ENCODE assay signal across 8 mouse cellular contexts in the genomic region with DNA sequence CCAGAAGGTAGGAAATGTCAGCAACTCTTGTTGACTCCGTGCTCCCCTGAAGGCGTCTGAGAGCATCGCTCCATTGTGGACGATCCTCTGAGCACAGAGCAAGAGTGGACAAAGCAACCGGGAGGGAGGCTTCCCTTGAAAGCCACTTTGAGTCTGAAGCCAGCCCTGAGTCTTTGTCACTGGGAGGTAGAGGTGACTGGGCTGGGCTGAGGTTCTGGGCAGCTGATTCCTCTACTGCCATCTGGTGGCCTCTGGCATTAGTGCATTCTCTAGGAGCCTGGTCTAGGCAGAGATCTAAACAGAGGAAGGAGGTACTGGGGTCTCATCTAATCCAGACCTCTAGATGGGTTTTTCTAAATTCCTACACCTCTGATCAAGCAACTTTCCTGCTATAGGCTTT. TPM values are rescaled to one million over a fixed set of nuclear protein-coding genes. Genes with fewer than 3 reads are reported as not detected.
A peak's percentile ranks its signal among the peaks of the same experiment; 100 is the strongest.
DNase-seq lines count a peak whose midpoint lies in the region; ATAC-seq lines count a peak whose summit lies in the region.

No protein-coding gene starts in this region.

- no peaks in the 10 kb centered on the region for H3K9me3 ChIP-seq in forebrain, embryonic 10.5 days
- no peaks in the 10 kb centered on the region for H3K9me3 ChIP-seq in forebrain, embryonic 15.5 days
- H3K9me3 ChIP-seq in intestine, embryonic 15.5 days, result no peaks in the 10 kb centered on the region
- H3K9me3 ChIP-seq in midbrain, embryonic 11.5 days (ENCODE audit: control insufficient read depth, low read length), result no peaks in the 10 kb centered on the region

- peak overlapping the region; percentile 79 for H3K27ac ChIP-seq in forebrain, embryonic 10.5 days
- no peak overlapping the region for H3K27ac ChIP-seq in forebrain, embryonic 15.5 days (replicated peaks)
- H3K27ac ChIP-seq in intestine, embryonic 15.5 days, result no peak overlapping the region
- H3K27ac ChIP-seq in midbrain, embryonic 11.5 days (ENCODE audit: low read depth, low read length), result no peak overlapping the region

- H3K9ac ChIP-seq in forebrain, embryonic 15.5 days (replicated peaks), result no peak overlapping the region
- no peak overlapping the region for H3K9ac ChIP-seq in intestine, embryonic 15.5 days
- H3K9ac ChIP-seq in midbrain, embryonic 11.5 days (ENCODE audit: low read length), result peak overlapping the region; percentile 52; the same call in 1 of the 2 replicates

- peaks cover 59% of the 10 kb centered on the region for H3K4me1 ChIP-seq in forebrain, embryonic 10.5 days
- H3K4me1 ChIP-seq in forebrain, embryonic 15.5 days, result peaks cover 32% of the 10 kb centered on the region
- peaks cover 42% of the 10 kb centered on the region for H3K4me1 ChIP-seq in intestine, embryonic 15.5 days (replicated peaks)
- H3K4me1 ChIP-seq in midbrain, embryonic 11.5 days (ENCODE audit: control insufficient read depth, insufficient read depth, low read length), result peaks cover 43% of the 10 kb centered on the region

- DNase-seq in forebrain, embryonic 10.5 days (ENCODE audit: extremely low spot score, low spot score), result peak; percentile 89
- peak; percentile 86 to 95 for DNase-seq in cerebellum, postnatal 36 days
- peak; percentile 81 for DNase-seq in gastrocnemius, postnatal 10 days
- DNase-seq in left cerebral cortex, postnatal 10 days (ENCODE audit: extremely low spot score in 1 of 2, low spot score in 2 of 2), result peak; percentile 74 to 76
- peak; percentile 99 for DNase-seq in midbrain, embryonic 11.5 days (ENCODE audit: low spot score, missing footprints)
- DNase-seq in skeletal muscle tissue, adult 2 months (ENCODE audit: low read depth, low spot score), result peak; percentile 39

- no peak for ATAC-seq in forebrain, embryonic 15.5 days (replicated peaks)
- ATAC-seq in intestine, embryonic 15.5 days, result peak; percentile 55
- peak; percentile 50 for ATAC-seq in midbrain, embryonic 11.5 days (ENCODE audit: low FRiP score)

- peaks cover 48% of the 10 kb centered on the region for H3K27me3 ChIP-seq in forebrain, embryonic 10.5 days (ENCODE audit: poor library complexity, severe bottlenecking)
- H3K27me3 ChIP-seq in forebrain, embryonic 15.5 days, result no peaks in the 10 kb centered on the region
- H3K27me3 ChIP-seq in intestine, embryonic 15.5 days (replicated peaks), result 0 out of 2 replicates have a peak, but pooled peaks cover 2% of the 10 kb centered on the region
- H3K27me3 ChIP-seq in midbrain, embryonic 11.5 days (ENCODE audit: control insufficient read depth, insufficient read depth, low read length), result no peaks in the 10 kb centered on the region

- intact Hi-C loops in left cerebral cortex, postnatal 10 days (cut with DNase I), result loop anchor here (2.0 kb wide), 1 partner anchor 164 kb away; no protein-coding TSS in a partner anchor

- no peak overlapping the region for H3K4me3 ChIP-seq in forebrain, embryonic 10.5 days
- H3K4me3 ChIP-seq in forebrain, embryonic 15.5 days, result no peak overlapping the region
- H3K4me3 ChIP-seq in intestine, embryonic 15.5 days (replicated peaks), result no peak overlapping the region
- H3K4me3 ChIP-seq in midbrain, embryonic 11.5 days (ENCODE audit: low read depth, low read length), result no peak overlapping the region

- 5% methylated on average over 5 of the region's 5 CpGs for WGBS in forebrain, embryonic 10.5 days
- 2% methylated on average over 5 of the region's 5 CpGs for WGBS in forebrain, embryonic 15.5 days
- WGBS in intestine, embryonic 15.5 days, result 4% methylated on average over 5 of the region's 5 CpGs
- WGBS in midbrain, embryonic 11.5 days, result 6% methylated on average over 5 of the region's 5 CpGs

- no peak overlapping the region for H3K4me2 ChIP-seq in forebrain, embryonic 15.5 days (replicated peaks)
- H3K4me2 ChIP-seq in intestine, embryonic 15.5 days (replicated peaks), result no peak overlapping the region
- H3K4me2 ChIP-seq in midbrain, embryonic 11.5 days, result no peak overlapping the region

- no peaks in the 10 kb centered on the region for H3K36me3 ChIP-seq in forebrain, embryonic 10.5 days (replicated peaks)
- H3K36me3 ChIP-seq in forebrain, embryonic 15.5 days, result no peaks in the 10 kb centered on the region
- no peaks in the 10 kb centered on the region for H3K36me3 ChIP-seq in intestine, embryonic 15.5 days
- H3K36me3 ChIP-seq in midbrain, embryonic 11.5 days (ENCODE audit: control insufficient read depth, insufficient read depth, low read length), result no peaks in the 10 kb centered on the region

RNA-seq across cellular contexts. Expression of gene Ephb2, which starts 5.3 kb away (rescaled TPM):
- 9.5 and 9.7 TPM in 2 replicates for polyA plus RNA-seq in forebrain, embryonic 10.5 days (2016; fragmentation: Nextera tagmentation; extraction: Ambion mirVana)
- 18.9 and 20.4 TPM in 2 replicates for polyA plus RNA-seq in forebrain, embryonic 15.5 days (2015; fragmentation: Nextera tagmentation; extraction: Ambion mirVana)
- 1 to 10 TPM; 4.6 to 5.4 TPM for total RNA-seq in gastrocnemius, postnatal 10 days (2021)
- polyA plus RNA-seq in intestine, embryonic 15.5 days (2015; fragmentation: Nextera tagmentation; extraction: Ambion mirVana), result 8.2 and 8.9 TPM in 2 replicates
- 10 to 100 TPM; 45.5 to 46.0 TPM for total RNA-seq in left cerebral cortex, postnatal 10 days (2021)
- 28.8 and 33.7 TPM in 2 replicates for polyA plus RNA-seq in midbrain, embryonic 11.5 days (2014; fragmentation: Nextera tagmentation; extraction: Ambion mirVana)

RNA-seq across cellular contexts. Expression of gene C1qb, which starts 44.9 kb away (rescaled TPM):
- polyA plus RNA-seq in forebrain, embryonic 10.5 days (2016; fragmentation: Nextera tagmentation; extraction: Ambion mirVana), result 15.1 and 15.5 TPM in 2 replicates
- polyA plus RNA-seq in forebrain, embryonic 15.5 days (2015; fragmentation: Nextera tagmentation; extraction: Ambion mirVana), result 28.2 and 30.5 TPM in 2 replicates
- 10 to 100 TPM; 22.0 to 23.2 TPM for total RNA-seq in gastrocnemius, postnatal 10 days (2021)
- 67.2 and 68.8 TPM in 2 replicates for polyA plus RNA-seq in intestine, embryonic 15.5 days (2015; fragmentation: Nextera tagmentation; extraction: Ambion mirVana)
- total RNA-seq in left cerebral cortex, postnatal 10 days (2021), result 10 to 100 TPM; 32.0 to 36.7 TPM
- 31.5 and 34.7 TPM in 2 replicates for polyA plus RNA-seq in midbrain, embryonic 11.5 days (2014; fragmentation: Nextera tagmentation; extraction: Ambion mirVana)

RNA-seq across cellular contexts. Expression of gene C1qc, which starts 51.8 kb away (rescaled TPM):
- 5.0 and 6.9 TPM in 2 replicates for polyA plus RNA-seq in forebrain, embryonic 10.5 days (2016; fragmentation: Nextera tagmentation; extraction: Ambion mirVana)
- polyA plus RNA-seq in forebrain, embryonic 15.5 days (2015; fragmentation: Nextera tagmentation; extraction: Ambion mirVana), result 18.8 and 20.7 TPM in 2 replicates
- total RNA-seq in gastrocnemius, postnatal 10 days (2021), result 10 to 100 TPM; 22.7 to 23.9 TPM
- polyA plus RNA-seq in intestine, embryonic 15.5 days (2015; fragmentation: Nextera tagmentation; extraction: Ambion mirVana), result 33.3 and 36.3 TPM in 2 replicates
- 10 to 100 TPM; 30.0 to 36.2 TPM for total RNA-seq in left cerebral cortex, postnatal 10 days (2021)
- 17.7 and 18.9 TPM in 2 replicates for polyA plus RNA-seq in midbrain, embryonic 11.5 days (2014; fragmentation: Nextera tagmentation; extraction: Ambion mirVana)

RNA-seq across cellular contexts. Expression of gene C1qa, which starts 57.5 kb away (rescaled TPM):
- 4.5 TPM in 2 replicates for polyA plus RNA-seq in forebrain, embryonic 10.5 days (2016; fragmentation: Nextera tagmentation; extraction: Ambion mirVana)
- 22.0 and 23.3 TPM in 2 replicates for polyA plus RNA-seq in forebrain, embryonic 15.5 days (2015; fragmentation: Nextera tagmentation; extraction: Ambion mirVana)
- total RNA-seq in gastrocnemius, postnatal 10 days (2021), result 10 to 100 TPM; 23.3 to 23.8 TPM
- 50.0 and 58.6 TPM in 2 replicates for polyA plus RNA-seq in intestine, embryonic 15.5 days (2015; fragmentation: Nextera tagmentation; extraction: Ambion mirVana)
- total RNA-seq in left cerebral cortex, postnatal 10 days (2021), result 10 to 100 TPM; 29.6 to 38.8 TPM
- polyA plus RNA-seq in midbrain, embryonic 11.5 days (2014; fragmentation: Nextera tagmentation; extraction: Ambion mirVana), result 14.3 and 15.3 TPM in 2 replicates

Comparison
In these comparisons a context has a peak if more than half of its experiments do, and no peak if none do; other contexts are left out.
1. DNase-seq: peak in every context shown above with its lines; median percentile 99 in midbrain, embryonic 11.5 days; 90 in cerebellum, postnatal 36 days; 89 in forebrain, embryonic 10.5 days; 81 in gastrocnemius, postnatal 10 days; 75 in left cerebral cortex, postnatal 10 days; 39 in skeletal muscle tissue, adult 2 months.